Mouse (Mus musculus) kidney, postnatal 4 days (tissue): ENCODE measurements around the gene Fam114a2.
A peak's percentile ranks its signal among the peaks of the same experiment; 100 is the strongest.
"Not testable (repeated sequence)": the region's sequence is repeated elsewhere in the genome, so short reads cannot be mapped to it uniquely, and the experiment has no call there.

Experiments
- DNase-seq, 2 experiments: peaks; one replicate each; pipeline ENCODE4 v3.0.0; 2021; ENCODE audit warnings: mixed read lengths in 2 of 2

Fam114a2 gene

DNA sequence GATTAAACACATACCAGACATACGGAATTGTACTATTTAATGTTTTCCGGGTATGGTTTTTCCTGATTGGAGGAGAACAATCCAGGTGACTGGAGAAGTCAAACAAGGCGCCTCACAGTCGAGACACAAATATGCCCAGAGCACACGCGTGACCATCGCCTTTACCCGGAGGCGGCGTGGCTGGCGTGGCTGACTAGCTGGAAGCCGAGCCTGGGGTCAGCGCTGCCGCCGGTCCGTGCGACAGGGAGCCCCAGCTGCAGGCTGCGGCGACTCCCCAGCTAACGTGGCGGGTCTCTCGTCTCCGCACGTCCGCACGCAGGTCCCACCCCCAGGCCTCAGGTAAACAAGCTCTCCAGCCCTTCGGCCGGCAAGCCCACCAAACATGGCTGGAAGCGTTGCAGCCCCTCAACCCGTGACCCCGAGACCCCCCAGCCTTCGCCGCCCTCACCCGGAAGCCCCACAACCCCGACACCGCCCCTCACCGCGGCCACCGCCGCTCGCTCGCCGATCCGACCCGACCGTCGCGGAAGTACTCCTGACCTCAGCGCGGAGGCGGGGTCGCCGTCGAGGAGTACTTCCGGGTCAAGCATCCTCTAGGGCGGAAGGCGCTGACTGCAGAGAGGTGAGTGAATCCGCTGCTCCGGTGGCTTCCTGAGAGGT, at the start of gene Fam114a2, which contains the start of gene Mfap3:
Gene Fam114a2, minus strand, starts transcription at position 527 of the 660 bp plus-strand sequence.
Gene Mfap3, plus strand, starts transcription at position 574 of the 660 bp plus-strand sequence.
- peak; percentile 97 for DNase-seq

DNA sequence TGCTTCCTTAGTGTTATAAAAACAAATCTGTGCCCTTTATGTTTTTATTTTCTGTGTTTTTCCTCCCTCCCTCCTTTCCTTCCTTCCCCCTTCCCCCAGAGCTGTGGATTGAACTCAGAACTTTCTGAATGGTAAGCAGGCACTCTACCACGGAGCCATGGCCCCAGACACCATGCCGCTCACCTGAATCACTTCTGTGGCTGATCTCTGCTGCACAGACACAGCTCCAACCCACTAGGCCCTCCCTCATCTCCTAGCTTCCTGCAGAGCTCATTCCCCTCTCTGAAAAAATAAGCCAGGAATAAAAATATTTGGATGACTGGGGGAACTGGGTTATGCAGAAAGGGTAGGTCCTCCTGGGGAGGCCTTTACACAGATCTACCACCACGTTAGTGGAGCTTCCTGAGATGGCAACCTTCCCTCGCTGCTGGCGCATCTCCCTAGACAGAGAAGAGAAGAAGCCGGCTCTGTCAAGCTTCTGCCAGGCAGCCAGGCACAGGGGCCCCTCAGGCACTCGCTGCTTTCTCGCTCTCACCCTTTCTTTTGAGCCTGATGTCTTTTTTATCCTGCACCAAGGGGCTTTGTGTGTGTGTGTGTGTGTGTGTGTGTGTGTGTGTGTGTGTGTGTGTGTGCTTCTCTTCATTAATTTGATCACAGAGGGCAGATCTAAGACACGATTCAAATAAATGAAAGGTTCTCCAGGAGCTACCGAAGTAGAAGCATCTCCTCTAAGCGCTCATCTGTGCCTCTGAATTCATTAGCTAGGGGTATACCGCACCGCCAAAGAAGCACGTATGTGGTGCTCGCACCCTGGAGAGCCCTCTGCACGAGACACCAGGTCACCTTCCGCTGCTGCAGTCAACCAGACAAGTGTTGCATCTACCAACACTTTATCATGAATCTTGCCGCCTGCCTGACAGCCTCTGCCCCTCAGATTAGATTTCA, 47.9 kb upstream of the Fam114a2 start:
- DNase-seq: no peak

DNA sequence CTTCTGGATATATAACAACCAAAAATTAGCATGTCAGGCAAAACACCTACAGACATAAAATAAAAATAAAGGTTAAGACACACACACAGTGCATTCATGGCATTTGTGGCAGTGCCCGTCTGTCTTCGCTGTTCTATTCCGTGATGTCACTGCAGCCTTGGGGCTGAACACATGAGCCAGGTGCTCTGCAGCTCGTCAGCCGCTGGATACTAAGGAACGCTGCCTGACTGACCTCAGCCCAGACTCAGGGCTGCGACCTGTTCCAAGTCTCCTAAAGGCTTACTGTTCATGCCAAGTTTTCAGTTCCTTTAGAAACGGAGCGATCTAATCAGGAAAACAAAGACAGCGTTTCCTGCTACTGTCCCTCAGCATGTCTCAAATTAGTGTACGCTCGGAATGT, 46.1 kb upstream of the Fam114a2 start:
- DNase-seq: no peak

DNA sequence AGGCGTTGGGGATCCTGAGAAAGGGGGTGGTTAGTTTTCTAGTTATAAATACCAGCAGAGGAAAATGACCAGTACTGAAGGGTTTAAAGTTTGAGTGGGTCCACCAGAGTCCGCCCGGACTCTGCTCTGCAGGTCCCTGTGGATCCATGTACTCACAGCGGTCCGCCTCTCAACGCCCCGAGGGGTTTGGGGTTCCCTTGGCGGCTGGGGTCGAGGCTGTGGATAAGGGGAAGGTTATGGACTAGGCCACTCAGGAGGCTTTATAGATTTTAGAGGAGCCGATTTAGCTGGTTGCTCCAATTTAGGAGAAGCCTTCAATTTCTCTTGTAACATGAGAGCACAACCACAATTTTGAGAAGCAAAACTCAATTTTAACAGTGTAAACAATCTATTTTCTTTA, 39.5 kb upstream of the Fam114a2 start:
- not testable (repeated sequence) for DNase-seq

DNA sequence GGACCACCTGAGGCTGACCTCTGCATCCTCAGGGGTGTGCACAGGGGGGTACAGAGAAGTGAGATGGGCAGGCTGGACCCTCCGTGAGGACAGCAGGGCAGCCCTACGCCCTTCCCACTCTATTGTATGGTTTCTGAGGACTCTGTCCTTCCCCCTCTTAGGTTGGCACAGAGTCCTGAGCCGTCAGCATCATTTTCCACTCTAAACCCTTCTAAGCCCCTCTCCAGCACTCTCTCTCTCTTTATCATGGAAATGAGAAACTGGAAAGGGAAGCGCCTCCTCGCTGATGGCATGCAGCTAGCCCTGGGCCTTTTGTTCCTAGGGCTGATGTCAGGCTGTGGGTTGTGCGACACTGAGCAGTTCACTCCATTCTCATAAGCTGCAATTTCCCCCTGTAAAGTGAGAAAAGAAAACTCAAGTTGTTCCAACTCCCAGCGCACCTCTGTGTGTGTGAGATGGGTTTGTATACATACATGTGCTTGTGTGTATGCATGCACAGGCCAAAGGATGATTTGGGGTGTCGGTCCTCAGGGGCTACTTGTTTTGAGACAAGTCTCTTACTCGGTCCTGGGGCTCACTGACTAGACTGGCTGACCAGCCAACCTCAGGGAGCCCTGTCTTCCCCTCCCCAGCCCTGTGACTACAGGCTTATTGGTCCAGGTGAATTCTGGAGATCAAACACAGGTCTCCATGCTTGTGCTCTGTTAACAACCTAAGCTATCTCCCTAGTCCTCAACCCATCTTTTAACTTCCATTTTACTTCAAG, 34.8 kb upstream of the Fam114a2 start:
- no peak for DNase-seq

DNA sequence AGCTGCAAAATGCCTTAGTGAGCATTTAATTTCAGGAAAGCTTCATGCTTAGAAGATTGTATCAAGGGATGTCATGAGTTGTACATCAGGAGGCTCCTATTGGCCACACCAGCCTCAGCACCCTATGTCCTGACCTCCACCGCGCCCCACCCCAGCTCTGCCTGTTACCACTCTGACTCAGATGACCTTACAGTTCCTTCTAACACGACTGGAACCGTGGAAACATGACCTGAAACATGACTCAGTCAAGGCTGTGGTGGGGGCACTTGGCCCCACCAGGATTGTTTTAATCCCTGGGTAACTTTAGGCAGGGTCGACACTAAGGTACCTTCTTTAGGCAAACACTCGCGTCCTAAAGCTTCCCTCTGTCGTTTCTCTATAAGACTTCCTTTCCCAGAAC, 32.6 kb upstream of the Fam114a2 start:
- DNase-seq: no peak

DNA sequence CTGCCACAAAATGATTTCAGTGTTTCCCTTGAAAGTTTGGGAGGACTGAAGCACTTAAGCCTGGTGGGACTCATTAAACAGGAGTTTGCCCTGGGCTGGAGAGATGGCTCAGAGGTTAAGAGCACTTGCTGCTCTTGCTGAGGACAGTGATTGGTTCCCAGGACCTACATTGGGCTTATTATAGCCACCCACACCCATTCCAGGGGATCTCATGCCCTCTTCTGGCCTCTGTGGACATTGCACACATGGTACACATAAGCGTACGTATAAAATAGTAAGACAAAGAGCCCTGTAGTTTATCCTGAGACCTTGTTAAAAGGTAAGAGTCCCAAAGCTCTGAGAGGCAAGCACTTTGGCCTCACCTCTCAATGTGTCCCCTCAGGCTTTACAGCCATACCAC, 31.8 kb upstream of the Fam114a2 start:
- DNase-seq: peak; percentile 17 to 23

DNA sequence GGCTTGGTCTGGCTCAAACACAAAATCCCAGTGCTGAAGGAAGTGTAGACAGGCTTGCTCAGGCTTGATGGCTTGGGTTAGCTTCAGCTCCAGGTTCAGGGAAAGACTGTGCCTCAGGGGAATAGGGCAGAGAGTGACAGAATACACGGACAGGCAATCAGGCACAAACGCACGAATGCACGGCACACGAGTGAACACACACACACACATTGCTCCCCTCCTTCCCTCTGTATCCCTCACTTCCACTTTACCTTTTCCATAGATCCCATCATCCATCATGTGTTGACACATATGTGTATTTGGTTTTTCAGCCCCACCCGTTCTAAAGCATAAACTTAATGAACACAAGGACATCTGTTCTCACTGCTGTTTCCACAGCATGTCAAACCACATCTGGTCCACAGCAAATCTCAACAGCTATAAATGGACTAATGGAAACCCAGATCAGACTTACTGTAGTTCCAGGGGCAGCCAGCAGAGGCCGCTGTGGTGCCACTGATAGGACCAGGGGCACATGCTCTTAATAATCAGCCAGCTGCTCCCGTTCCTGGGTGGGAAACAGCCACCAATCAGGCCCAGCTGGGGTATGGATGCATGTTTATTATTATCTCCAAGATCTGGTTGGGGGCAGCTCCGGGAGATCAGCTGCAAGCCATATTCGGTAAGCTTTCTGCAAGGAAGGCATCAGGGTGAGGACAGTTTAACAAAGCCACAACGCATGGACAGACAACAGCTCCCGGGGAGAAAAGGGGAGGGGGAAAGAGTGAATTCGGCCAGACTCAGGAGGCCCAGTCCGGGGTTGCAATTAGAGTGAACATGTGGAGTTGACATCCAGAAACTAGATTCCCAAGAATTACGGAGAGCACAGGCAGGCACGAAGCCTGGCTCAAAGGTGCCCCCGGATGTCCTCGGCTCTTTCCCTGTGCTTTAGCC, 30.5 kb upstream of the Fam114a2 start:
- peak; percentile 92 to 93 for DNase-seq

DNA sequence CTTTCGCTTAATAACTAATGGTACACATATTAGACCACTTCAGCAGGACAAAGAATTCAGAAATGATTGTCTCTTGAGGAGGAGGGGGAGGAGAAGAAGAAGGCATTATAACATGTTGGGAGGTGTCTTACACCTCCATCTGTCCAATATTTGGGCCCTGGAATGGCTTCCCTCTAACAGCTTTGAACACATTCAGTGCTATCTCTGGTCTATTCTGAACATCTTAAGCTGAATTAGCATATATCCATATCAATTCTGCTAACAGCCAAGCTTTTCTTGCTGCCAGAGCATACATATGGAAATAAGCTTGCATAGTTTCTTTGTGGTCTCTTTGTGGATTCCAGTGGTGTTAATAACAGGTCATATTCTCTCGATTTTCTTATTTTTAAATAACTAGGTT, 22.3 kb upstream of the Fam114a2 start:
- no peak for DNase-seq

DNA sequence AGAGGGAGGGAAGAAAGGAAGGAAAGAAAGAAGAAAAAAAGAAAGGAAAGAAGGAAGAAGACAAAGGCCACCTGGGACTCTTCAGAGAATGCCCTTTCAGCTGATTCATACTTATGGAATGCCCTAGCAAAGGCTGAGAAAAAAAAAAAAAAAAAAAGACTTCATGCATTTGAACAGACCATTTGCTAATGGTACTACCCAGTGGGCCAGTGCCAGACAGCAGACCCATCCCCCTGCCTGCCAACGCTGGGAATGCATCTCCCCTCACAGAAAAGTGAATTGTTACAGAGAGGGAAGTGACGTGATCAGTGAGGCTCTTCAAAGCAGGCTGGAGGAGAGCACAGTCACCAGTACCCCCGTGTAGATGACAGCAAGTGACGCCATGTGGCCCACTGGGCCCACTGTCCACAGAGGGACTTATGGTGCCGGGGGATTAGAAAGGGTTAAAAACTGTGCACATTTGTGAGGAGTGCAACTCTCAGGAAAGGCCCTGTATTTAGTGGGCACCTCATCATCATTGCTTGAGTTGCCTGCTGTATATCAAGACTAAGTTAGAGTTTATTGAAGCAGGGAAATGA, 21.5 kb upstream of the Fam114a2 start:
- DNase-seq: no peak

DNA sequence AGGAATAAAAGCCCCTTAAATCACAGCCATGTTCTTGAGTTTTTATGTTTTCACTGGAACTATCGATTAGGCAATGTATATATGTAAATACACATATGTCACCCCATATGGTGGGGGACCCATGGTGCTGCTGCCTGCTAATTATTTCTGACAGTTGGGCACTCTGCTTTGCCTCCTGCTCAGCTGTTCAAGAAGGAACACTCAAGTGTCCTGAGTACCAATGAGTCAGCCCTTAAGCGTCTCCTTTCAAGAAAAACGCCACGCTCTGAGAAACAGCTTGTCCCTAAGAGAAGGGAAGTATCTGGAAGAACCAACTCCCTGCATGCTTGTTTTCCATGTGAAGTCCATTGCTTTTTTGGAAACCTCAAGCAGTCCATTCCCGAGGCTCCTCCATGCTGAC, 17.5 kb upstream of the Fam114a2 start:
- no peak for DNase-seq

DNA sequence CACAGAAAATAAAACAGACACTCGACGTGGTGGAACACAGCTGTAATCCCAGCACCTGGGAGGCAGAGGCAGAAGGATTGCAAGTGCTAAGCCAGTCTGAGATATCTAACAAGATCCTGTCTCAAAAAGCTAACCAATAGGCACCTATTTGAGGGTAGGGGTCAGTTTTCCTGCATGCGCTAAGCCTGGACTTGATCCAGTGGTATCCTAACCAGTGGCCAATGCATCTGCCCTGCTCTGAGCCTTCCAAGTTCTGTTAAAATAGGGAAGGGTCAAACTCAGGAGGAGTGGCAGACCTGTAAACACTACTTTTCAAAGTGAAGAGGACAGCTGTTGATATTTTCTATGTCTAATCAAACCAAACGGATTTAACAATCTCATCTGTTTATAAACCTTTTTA, 13.9 kb upstream of the Fam114a2 start:
- DNase-seq: no peak

DNA sequence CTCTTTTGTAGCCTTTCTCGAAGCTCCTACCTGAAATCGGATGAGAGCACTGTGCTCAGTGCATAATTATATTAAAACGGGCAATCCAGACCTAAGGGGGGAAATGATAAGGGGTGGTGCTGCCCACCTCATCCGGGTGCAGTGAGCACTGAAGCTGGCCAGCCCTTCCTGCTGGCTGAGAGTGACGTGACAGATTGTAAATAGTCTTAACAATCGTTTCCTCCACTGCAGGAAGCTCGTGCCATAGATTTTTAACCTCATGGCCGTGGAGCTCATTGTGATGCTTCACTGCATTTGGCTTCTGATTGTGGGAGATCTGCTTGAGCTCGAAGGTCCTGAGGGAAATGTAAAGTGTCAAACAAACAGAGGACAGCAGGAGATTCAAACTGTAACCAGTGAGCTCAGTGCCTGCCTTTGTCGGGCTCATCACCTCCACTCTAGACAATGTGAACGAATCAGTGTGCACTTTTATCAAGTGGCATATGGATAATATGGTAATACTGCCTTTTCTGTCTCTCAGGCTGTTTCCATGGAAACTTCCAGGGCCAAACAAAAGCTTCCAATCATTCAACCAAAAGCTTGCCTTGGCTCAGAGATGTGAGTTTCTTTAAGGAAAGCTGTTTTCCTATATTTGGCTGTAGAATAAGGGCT, 13.0 kb upstream of the Fam114a2 start:
- DNase-seq: peak in 1 of 2 experiments; percentile 33

DNA sequence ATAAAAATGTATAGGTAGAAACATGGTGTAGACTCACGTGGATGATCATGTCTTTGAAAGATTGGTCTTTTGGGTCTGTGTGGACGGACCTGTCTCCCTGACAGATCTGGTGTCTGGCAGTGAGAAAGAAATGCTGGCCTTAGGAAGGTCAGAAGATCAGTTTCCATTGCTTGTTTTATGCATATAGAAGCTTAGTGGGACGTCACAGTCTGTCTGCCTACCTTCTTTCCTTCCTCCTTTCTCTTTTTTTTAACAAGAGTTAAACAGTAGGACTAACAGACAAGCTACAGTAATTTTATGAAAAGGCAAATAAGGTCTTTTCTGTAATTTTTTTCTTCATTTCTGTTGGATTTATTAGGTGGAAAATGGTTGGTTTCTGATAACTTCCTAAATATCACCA, 10.7 kb upstream of the Fam114a2 start:
- no peak for DNase-seq

DNA sequence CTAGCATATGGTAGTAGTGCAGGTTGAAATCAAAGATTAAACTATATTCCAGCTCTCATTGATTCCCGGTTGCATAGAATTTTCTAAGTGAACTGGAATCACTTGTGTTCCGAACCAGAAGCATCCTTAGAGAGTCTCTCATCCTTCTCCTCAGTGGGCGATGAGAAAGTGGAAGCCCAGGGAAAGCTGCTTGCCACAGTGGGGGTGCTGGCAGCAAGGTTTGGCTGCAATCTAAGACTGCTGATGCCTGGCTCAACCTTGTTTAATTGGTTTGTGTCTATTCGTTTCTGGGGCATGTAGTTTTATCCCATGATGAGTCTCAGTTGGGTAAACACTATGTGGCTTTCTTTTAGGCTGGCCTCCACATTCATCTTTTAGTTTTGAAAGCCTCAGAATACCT, 9.1 kb upstream of the Fam114a2 start:
- no peak for DNase-seq

DNA sequence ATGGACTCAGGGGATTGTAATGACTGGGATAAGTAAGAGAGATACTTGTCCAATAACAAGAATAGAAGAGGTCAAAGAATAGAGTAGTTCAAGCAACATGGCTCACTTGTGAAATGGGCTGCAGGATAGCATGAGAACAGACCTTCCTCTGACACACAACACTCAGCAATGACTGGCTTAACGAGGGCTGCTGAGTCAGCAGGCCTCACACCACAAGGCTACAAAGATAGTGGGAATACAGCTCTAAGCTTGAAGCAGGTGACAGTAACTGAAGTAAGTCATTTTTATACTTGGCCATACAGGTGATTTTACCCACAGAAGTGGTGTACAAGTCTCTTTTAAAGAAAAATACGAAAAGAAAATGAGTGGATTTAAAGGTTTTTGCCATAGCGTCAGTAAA, 7.5 kb upstream of the Fam114a2 start:
- DNase-seq: no peak

DNA sequence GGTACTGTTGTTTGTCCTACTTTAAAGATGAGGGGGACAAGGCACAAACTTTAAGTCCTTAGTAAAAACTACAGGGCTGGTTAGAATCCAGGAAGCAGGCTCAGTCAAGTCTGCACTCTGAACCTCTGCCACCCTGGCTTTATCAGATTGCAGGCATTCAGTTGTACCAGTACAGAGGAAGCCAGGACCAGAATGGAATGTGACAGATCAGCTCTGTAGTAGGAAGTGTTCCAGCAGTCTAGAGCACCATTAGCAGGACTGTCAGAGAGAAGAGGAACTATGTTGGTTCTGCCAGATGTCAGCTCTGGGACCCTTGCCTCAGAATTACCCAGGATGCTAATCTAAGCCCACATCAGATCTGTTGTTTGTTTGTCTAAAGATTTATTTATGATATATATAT, 6.2 kb upstream of the Fam114a2 start:
- peak in 1 of 2 experiments; percentile 13 for DNase-seq

DNA sequence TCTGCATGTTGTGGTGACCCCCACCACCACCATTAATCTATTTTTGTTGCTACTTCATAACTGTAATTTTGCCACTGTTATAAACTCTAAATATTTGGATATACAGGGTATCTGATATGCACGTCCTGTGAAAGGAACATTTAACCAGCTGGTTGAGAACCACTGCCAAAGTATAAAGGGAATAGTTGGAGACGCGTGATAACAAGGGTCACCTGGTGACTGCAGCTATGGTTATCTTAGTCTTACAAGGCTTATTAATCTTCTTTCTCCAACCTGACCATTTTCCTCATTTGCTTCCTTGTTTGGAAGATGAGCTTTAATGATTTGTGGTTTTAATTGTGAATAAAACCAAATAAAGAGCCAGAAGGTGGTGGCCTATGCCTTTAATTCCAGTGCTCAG, 5.0 kb upstream of the Fam114a2 start:
- DNase-seq: no peak

DNA sequence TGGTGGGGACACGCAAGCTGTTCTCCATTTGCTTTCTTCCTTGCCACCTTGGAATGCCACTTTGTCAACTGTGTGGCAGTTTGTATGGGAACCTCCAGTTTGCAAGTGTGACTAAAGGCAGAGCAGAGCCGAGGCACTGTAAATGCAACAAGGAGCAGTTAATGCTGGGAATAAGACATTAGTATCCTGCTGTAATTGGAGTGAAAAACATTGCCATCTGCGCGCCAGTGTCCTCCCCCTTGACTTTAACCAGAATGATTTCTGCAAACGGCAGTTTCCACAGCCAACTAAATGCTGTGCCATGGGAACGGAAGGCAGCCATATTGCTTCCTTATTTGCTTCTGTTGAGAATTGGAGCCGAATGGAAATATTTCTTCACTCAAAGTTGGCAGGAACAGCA, 3.6 kb upstream of the Fam114a2 start:
- no peak for DNase-seq

DNA sequence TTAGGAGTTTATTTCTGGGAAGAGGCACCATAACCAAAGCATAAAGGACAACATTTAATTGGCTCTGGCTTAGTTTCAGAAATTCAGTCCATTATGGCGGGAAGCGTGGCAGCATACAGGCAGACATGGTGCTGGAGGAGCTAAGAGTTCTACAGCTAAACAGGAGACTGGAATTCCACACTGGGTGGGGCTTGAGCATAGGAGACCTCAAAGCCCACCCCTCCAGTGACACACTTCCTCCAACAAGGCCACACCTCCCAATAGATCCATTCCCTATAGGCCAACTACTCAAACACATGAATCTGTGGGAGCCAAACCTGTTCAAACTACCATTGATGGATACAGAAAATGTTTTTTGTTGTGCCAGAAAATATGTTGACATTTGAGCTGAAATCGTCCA, 2.8 kb upstream of the Fam114a2 start:
- no peak for DNase-seq

DNA sequence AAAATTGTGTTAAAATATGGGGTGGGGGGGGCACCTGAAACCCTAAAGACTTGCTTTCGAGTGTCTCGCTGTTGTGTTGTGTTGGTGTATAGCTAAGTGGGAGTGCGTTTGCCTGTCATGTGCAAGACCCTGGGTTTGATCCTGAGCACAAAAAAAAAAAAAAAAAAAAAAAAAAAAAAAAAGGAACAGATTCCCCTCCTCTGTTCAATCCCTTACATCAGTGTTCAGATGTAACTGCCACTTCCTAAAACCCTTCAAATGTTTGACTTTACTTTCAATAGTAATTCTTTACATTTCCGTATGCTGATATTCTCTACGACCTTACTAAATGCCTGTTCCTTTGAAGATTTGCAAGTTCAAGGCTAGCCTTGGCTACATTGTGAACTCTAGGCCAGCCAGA, 887 bp upstream of the Fam114a2 start:
- DNase-seq: no peak
